Mouse (Mus musculus): ENCODE measurements at regions not wholly inside any gene's neighbourhood (a gene's known extent, or its start where the extent isn't known, plus 50 kb on each side); places are given as distances from the start of the nearest gene placed in this dataset.
"Not testable (repeated sequence)": the region's sequence is repeated elsewhere in the genome, so short reads cannot be mapped to it uniquely, and the experiment has no call there.

DNA sequence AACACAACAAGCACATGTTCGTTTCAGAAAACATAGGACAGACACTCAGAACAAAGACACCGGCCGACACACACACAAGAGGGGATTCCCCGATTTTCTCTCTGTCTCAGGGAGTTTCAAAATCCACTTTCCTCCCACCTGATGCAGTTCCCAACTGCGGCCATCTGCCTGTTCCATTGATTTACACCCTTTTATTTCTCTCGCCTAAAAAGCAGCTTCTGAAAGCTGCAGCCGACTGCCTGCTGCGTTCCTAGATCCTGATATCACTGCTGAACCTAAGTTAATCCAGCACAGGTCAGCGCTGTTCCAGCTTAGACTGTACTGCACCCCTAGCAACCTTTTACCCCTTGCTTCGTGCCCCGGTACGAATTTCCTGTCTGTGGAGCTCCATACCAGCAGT is 237.0 kb downstream of the Impad1 start:
- DNase-seq, result no peak

GRCm38 (mm10) chr4:4550301-4550700 is 242.9 kb downstream of the Impad1 start:
- DNase-seq, result no peak

- no peak for DNase-seq
Measured at GRCm38 (mm10) chr4:4549893-4550292, 243.3 kb downstream of the Impad1 start.

- no peak for DNase-seq
Measured at GRCm38 (mm10) chr4:4537172-4537753, 255.9 kb downstream of the Impad1 start.

DNA sequence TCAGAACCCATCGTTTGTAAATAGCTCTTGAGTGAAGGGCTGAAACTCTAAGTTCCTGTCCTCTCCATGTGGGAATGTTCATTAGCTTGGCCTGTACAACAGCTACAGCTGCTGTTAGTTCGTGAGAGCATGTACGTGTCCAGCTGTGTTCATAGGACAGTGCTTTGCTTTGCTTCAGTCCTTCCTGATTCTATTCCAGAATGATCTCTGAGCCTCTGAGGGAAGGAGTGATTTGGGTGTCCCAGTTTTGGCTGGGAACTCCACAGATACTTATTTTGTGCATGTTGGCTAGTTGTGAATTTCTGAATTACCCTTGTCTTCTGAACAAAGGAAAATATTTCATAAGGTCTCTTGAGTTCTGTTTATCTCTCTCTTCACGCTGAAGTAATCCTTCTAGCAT is 261.0 kb downstream of the Impad1 start:
- DNase-seq, result no peak

GRCm38 (mm10) chr4:4528311-4528710 is 264.8 kb downstream of the Impad1 start:
- no peak for DNase-seq

- DNase-seq, result no peak
Measured at GRCm38 (mm10) chr4:4521757-4522156, 271.4 kb downstream of the Impad1 start.

GRCm38 (mm10) chr4:4518741-4519140 is 274.4 kb downstream of the Impad1 start:
- no peak for DNase-seq

GRCm38 (mm10) chr4:4513351-4513750 is 279.8 kb downstream of the Impad1 start:
- no peak for DNase-seq

- no peak for DNase-seq
Measured at GRCm38 (mm10) chr4:4510180-4510920, 282.8 kb downstream of the Impad1 start.

DNA sequence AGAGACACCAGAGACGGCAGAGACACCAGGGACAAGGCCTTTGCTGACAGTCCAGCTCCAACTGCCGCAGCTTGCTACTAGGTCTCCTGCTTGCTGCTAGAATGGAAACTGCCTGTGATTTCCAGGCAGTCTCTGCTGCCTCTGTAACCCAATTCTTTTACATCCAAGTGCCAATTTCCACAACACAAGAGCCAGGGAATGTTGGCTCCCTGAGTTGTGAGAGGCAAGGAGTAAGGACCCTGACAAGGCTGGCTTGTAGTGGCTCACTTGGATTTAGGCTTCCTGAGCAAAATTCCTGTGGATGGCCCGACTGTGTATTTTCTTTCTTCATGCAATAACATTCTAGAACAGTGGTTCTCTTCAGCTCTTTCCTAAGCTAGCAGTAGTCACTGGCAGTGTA is 283.9 kb downstream of the Impad1 start:
- peak in 1 of 2 experiments; percentile 2 for DNase-seq

DNA sequence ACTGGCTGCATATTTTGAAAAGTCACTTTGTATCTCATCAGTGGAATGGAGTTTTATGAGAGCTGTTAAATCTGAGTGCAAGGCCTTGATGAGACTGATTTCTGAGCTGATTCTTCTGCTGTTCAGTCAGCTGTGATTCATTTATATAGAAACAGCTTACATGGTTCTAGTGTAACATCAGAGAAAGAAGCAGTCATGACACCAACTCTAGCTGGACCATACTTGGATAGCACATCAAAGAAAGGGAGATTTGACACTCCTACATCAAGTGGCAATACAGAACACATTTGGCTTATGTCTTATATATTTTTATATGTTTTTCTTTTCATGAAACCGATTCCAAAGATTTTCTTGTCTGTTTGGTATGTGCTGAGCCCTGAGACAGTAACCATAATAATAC is 296.0 kb downstream of the Impad1 start:
- DNase-seq, result no peak

GRCm38 (mm10) chr4:4496181-4496580 is 297.0 kb downstream of the Impad1 start:
- DNase-seq, result no peak

DNA sequence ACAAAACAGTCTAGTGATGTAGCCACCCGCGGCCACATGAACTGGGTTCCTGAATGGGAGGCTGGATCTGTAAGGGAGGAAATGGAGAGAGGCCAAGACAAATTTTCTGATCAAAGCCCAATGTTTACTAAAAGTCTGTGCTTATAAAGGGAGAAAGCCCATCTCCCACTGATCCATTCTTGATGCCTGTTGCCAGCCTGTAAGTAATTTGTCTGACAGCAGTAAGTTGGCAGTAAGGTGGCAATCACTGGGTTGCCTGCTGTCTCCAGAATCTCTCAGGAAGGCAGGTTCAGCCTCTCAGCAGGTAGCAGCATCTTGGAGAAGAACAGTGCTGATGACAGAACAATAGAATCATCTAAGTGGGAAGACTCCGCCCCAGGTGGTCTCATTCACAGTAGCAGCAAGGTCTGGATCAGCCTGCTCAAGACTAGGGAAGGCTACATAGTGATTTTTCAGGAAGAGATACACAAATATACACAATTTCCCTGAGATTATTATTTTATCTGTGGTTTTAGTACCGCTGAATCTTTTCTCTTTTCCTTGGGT is 327.9 kb downstream of the Impad1 start:
- DNase-seq, result peak; percentile 16 to 17

DNA sequence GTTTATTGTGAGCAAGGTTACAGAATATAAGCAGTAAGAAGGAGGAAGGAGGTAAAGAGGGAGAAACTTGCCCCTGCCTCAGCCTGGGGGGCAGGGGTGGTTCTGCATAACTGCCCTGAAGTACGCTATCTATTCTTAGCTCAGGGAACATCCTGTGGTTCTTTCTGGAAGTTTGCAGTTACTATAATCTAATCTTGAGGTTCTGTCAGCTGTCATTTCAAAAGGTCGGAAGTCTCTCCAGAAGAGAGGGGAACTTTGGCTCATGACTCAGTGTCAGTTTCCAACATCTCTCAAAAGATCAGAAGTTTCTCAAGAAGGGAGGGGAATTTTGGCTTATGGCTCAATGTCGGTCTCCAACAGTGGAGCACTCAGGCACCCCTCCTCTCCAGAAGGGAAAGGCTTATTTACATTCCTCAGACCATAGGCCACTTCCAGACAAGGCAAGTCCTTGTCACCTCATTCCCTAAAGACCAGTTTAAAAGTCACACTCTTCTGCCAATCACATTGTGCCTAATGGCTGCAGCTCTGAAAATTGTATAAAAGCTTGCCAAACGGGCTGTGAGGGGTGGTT is 328.9 kb downstream of the Impad1 start:
- no peak for DNase-seq

- DNase-seq, result no peak
Measured at GRCm38 (mm10) chr4:4459258-4459657, 333.9 kb downstream of the Impad1 start.

DNA sequence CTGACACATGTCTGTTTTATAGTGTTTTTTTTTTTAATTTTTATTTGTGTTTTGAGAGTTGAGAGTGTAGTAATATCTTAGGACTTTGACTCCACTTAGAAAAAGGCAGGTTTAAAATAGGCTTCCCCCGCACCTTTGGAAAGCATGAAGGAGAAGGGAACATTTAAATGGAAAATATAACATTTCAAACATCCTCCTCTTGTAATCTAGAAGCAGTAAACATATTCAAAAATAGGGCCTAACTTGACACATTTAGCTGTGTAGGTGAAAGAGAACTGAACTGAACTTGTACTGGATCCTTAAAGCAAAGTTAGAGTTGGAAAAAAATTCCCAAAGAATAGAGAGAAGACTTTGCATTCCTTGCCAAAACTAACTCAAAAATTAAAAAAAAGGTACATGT is 343.1 kb downstream of the Impad1 start:
- DNase-seq, result no peak

DNA sequence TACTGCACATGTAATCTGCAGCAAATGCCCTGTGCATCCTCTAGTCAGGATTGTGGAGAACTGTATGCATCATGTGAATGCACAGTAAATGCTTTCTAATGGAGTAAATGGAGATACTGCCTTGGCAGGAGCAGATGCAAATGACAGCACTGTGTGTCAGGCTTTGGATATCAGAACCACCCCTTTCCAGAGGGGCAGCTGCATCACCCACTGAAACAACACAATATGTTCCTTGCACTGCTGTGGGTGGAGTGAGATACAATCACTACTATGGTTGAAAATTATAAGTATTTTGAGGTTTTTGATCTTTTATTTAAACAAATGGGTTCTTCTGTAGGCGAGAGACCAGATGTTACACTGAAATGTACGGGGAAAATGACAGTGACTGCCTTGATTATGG is 350.5 kb downstream of the Impad1 start:
- no peak for DNase-seq

GRCm38 (mm10) chr4:4437559-4437958 is 355.6 kb downstream of the Impad1 start:
- DNase-seq, result no peak

DNA sequence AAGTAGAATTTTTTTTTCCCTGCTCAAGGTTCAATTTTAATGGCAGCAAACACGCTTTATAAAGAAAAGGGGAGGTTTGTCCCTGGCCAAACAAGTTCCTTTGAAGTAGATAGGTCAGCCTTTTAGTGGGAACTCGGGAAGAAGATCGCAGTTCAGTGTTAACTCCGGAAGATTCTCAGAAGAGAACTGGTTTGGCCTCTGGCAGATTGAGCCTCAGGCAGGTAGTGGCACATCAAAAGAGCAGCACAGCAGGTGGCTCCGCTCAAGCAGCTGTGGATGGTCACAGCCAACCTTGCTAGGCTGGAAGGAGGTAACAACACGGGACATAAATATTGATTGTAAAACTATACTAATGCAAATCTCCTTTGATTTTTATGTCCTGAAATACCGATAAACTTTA is 347.2 kb upstream of the Sdr16c6 start:
- DNase-seq, result not testable (repeated sequence)

DNA sequence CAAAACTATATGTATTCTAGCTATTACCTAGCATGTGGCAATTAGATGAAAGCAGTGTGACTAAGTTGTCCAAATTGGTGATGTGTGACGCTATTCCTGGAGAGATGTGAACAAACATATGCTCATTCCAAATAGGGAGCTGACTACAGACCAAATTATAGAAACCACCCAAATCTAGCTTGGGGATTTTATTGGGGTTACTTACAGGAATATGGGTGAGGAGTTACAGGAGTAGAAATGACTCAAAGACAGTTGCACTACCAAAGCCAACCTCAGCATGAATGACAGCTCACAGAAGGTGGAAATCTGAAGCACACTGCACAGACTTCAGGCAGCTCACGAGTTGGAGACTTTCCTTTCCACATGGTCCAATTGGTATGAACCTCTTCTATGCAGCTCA is 326.5 kb upstream of the Sdr16c6 start:
- no peak for DNase-seq

DNA sequence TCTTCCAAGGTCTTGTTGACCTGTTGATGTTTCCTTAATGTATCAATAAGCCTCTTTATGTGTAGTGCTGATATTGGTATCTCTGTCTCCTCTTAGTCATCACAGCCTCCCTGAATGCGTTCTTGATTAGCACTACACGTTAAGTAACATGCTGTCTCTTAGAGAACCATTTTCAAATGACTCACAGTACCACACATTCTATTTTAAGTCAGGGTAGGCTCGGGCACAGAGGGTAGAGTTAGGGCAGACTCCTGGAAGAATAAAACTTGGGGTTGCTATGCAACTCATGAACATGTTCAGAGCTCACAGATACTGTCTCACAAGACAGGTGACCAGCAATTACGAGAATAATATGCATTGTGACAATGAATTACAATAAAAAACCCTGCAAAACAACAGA is 320.1 kb upstream of the Sdr16c6 start:
- no peak for DNase-seq

- no peak for DNase-seq
Measured at GRCm38 (mm10) chr4:4380024-4380590, 302.8 kb upstream of the Sdr16c6 start.

GRCm38 (mm10) chr4:4335216-4335615 is 257.9 kb upstream of the Sdr16c6 start:
- no peak for DNase-seq

All from cerebellum, postnatal 14 days (tissue).